Mouse (Mus musculus): Measurements from ENCODE around the gene Itgb6. TPM values are rescaled to one million over a fixed set of nuclear protein-coding genes. Genes with fewer than 3 reads are reported as not detected.

Itgb6 gene
- polyA plus RNA-seq (2012; ENCODE audit: insufficient read depth, low replicate concordance) = not detected in 2 replicates

- TF ChIP-seq GATA1 (IDR thresholded peaks at IDR 0.05; ENCODE audit: borderline replicate concordance, low read length) = no peak
- TF ChIP-seq FLI1 (IDR thresholded peaks at IDR 0.05; ENCODE audit: low read length) = no peak
- no peak within 1 kb of the TSS for H3K4me3 ChIP-seq (replicated peaks)
- peaks cover 29% of the 10 kb centered on the region for H3K27me3 ChIP-seq (replicated peaks)
- H3K9me3 ChIP-seq = no peaks in the 10 kb centered on the region
- peaks cover 13% of the 10 kb centered on the region for H3K4me1 ChIP-seq
- H3K36me3 ChIP-seq (replicated peaks; ENCODE audit: low read length) = no peaks in the 10 kb centered on the region
Measured at GRCm38 (mm10) chr2:60722514-60722913, at the start of gene Itgb6. Gene Itgb6 (minus strand): TSS chr2:60722643.

GRCm38 (mm10) chr2:60766420-60766819, 44.0 kb upstream of the Itgb6 start:
- Histone ChIP-seq H3K36me3 (replicated peaks; ENCODE audit: low read length) (peaks cover 86% of the 10 kb centered on the region), H3K27me3 (replicated peaks) (no peaks in the 10 kb centered on the region), H3K4me1 (no peaks in the 10 kb centered on the region), H3K9me3 (no peaks in the 10 kb centered on the region), H3K4me3 (replicated peaks) (no peak overlapping the region)
- no peak for TF ChIP-seq FLI1 (IDR thresholded peaks at IDR 0.05; ENCODE audit: low read length)
- no peak for TF ChIP-seq GATA1 (IDR thresholded peaks at IDR 0.05; ENCODE audit: borderline replicate concordance, low read length)

- no peaks in the 10 kb centered on the region for H3K9me3 ChIP-seq
- no peak for TF ChIP-seq FLI1 (IDR thresholded peaks at IDR 0.05; ENCODE audit: low read length)
- no peak for TF ChIP-seq GATA1 (IDR thresholded peaks at IDR 0.05; ENCODE audit: borderline replicate concordance, low read length)
- no peaks in the 10 kb centered on the region; the same call in 1 of the 2 replicates for H3K4me1 ChIP-seq
- no peak overlapping the region for H3K4me3 ChIP-seq (replicated peaks)
- H3K36me3 ChIP-seq (replicated peaks; ENCODE audit: low read length) = peaks cover 71% of the 10 kb centered on the region
- H3K27me3 ChIP-seq (replicated peaks) = no peaks in the 10 kb centered on the region
Measured at GRCm38 (mm10) chr2:60756218-60756617, 33.8 kb upstream of the Itgb6 start.

- Histone ChIP-seq H3K27me3 (replicated peaks) (no peaks in the 10 kb centered on the region), H3K36me3 (replicated peaks; ENCODE audit: low read length) (peaks cover 62% of the 10 kb centered on the region), H3K4me3 (replicated peaks) (no peak overlapping the region), H3K9me3 (no peaks in the 10 kb centered on the region), H3K4me1 (no peaks in the 10 kb centered on the region; the same call in 1 of the 2 replicates)
- TF ChIP-seq GATA1 (IDR thresholded peaks at IDR 0.05; ENCODE audit: borderline replicate concordance, low read length) (no peak), FLI1 (IDR thresholded peaks at IDR 0.05; ENCODE audit: low read length) (no peak)
Measured at GRCm38 (mm10) chr2:60755101-60755500, 32.7 kb upstream of the Itgb6 start.

GRCm38 (mm10) chr2:60751274-60751673, 28.8 kb upstream of the Itgb6 start:
- no peak overlapping the region for H3K4me3 ChIP-seq (replicated peaks)
- no peaks in the 10 kb centered on the region for H3K4me1 ChIP-seq
- no peaks in the 10 kb centered on the region for H3K9me3 ChIP-seq
- no peak for TF ChIP-seq FLI1 (IDR thresholded peaks at IDR 0.05; ENCODE audit: low read length)
- no peak for TF ChIP-seq GATA1 (IDR thresholded peaks at IDR 0.05; ENCODE audit: borderline replicate concordance, low read length)
- peaks cover 1% of the 10 kb centered on the region for H3K27me3 ChIP-seq (replicated peaks)
- peaks cover 42% of the 10 kb centered on the region for H3K36me3 ChIP-seq (replicated peaks; ENCODE audit: low read length)

- H3K36me3 ChIP-seq (replicated peaks; ENCODE audit: low read length) = peaks cover 35% of the 10 kb centered on the region
- no peaks in the 10 kb centered on the region for H3K9me3 ChIP-seq
- TF ChIP-seq GATA1 (IDR thresholded peaks at IDR 0.05; ENCODE audit: borderline replicate concordance, low read length) = no peak
- no peak for TF ChIP-seq FLI1 (IDR thresholded peaks at IDR 0.05; ENCODE audit: low read length)
- H3K4me1 ChIP-seq = no peaks in the 10 kb centered on the region
- no peak overlapping the region for H3K4me3 ChIP-seq (replicated peaks)
- H3K27me3 ChIP-seq (replicated peaks) = peaks cover 1% of the 10 kb centered on the region
Measured at GRCm38 (mm10) chr2:60750591-60750990, 28.1 kb upstream of the Itgb6 start.

- H3K27me3 ChIP-seq (replicated peaks) = peaks cover 4% of the 10 kb centered on the region
- no peaks in the 10 kb centered on the region for H3K4me1 ChIP-seq
- no peak overlapping the region for H3K4me3 ChIP-seq (replicated peaks)
- peaks cover 16% of the 10 kb centered on the region for H3K36me3 ChIP-seq (replicated peaks; ENCODE audit: low read length)
- no peaks in the 10 kb centered on the region for H3K9me3 ChIP-seq
- TF ChIP-seq FLI1 (IDR thresholded peaks at IDR 0.05; ENCODE audit: low read length) (no peak), GATA1 (IDR thresholded peaks at IDR 0.05; ENCODE audit: borderline replicate concordance, low read length) (no peak)
Measured at GRCm38 (mm10) chr2:60748585-60748984, 26.1 kb upstream of the Itgb6 start.

- Histone ChIP-seq H3K4me1 (no peaks in the 10 kb centered on the region), H3K36me3 (replicated peaks; ENCODE audit: low read length) (peaks cover 8% of the 10 kb centered on the region), H3K27me3 (replicated peaks) (peaks cover 6% of the 10 kb centered on the region), H3K4me3 (replicated peaks) (no peak overlapping the region), H3K9me3 (no peaks in the 10 kb centered on the region)
- TF ChIP-seq FLI1 (IDR thresholded peaks at IDR 0.05; ENCODE audit: low read length) = no peak
- TF ChIP-seq GATA1 (IDR thresholded peaks at IDR 0.05; ENCODE audit: borderline replicate concordance, low read length) = no peak
Measured at GRCm38 (mm10) chr2:60747590-60747989, 25.1 kb upstream of the Itgb6 start.

GRCm38 (mm10) chr2:60744674-60745073, 22.2 kb upstream of the Itgb6 start:
- H3K4me1 ChIP-seq = peaks cover 4% of the 10 kb centered on the region
- H3K36me3 ChIP-seq (replicated peaks; ENCODE audit: low read length) = peaks cover 5% of the 10 kb centered on the region
- H3K4me3 ChIP-seq (replicated peaks) = no peak overlapping the region
- H3K9me3 ChIP-seq = no peaks in the 10 kb centered on the region
- TF ChIP-seq GATA1 (IDR thresholded peaks at IDR 0.05; ENCODE audit: borderline replicate concordance, low read length) (no peak), FLI1 (IDR thresholded peaks at IDR 0.05; ENCODE audit: low read length) (no peak)
- peaks cover 26% of the 10 kb centered on the region for H3K27me3 ChIP-seq (replicated peaks)

- TF ChIP-seq FLI1 (IDR thresholded peaks at IDR 0.05; ENCODE audit: low read length) (no peak), GATA1 (IDR thresholded peaks at IDR 0.05; ENCODE audit: borderline replicate concordance, low read length) (no peak)
- no peaks in the 10 kb centered on the region for H3K9me3 ChIP-seq
- peaks cover 26% of the 10 kb centered on the region for H3K27me3 ChIP-seq (replicated peaks)
- no peaks in the 10 kb centered on the region for H3K36me3 ChIP-seq (replicated peaks; ENCODE audit: low read length)
- no peak overlapping the region for H3K4me3 ChIP-seq (replicated peaks)
- H3K4me1 ChIP-seq = peaks cover 9% of the 10 kb centered on the region
Measured at GRCm38 (mm10) chr2:60739389-60740137, 17.1 kb upstream of the Itgb6 start.

Measured in megakaryocyte, embryonic 14.5 days (primary cell).